Mouse (Mus musculus): ENCODE data around the gene Gnas.

Gnas gene

DNA sequence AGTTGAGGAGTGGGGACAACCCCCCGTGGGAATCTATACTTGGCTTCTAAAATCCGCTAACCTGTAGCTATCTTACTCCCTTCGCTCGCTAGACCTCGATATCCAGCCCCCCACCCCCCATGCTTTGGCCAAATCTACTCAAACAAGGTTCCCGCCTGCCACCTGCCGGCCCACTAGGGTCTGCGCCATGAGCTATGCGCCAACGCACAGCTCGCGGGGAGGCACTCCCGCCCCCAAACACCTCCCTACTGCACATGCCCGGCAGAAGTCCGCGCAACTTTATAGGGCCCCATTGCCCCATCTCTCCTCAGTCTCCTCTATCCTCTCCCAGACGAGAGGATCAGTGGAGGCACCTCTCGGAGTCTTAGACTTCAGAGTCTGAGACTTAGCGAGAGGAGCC lies at the start of gene Gnas:
Gene Gnas (plus strand): TSS at position 310 of the 400 bp plus-strand sequence.
- in situ Hi-C loops (cut with MboI, MseI), result loop anchor here (10.0 kb wide), 1 partner anchor 699 kb away; no protein-coding TSS in a partner anchor

DNA sequence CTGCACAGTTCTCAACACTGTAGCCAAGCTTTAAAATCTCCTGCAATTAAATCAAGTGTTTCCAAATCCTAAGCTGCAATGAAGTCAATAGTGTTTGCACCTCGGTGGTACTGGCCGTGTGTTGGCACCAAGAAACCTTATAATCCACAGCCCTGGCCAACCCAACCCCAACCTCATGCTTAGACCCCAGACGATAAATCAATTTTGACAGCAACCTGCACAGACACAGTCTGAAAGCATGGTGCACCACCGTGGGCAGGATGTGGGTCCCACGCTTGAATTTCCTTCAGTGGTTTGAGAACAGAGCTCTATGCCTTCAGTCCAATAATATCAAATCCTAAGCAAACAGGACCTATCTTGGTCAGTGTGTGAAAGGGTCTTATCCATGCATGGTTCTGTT lies 41.7 kb upstream of the Gnas start:
- in situ Hi-C loops (cut with MboI, MseI), result loop anchor here (25.0 kb wide), 1 partner anchor 1930 kb away; no protein-coding TSS in a partner anchor

- in situ Hi-C loops (cut with MboI, MseI), result no loop called here
Measured at GRCm38 (mm10) chr2:174251963-174252362, 32.2 kb upstream of the Gnas start.

- in situ Hi-C loops (cut with MboI, MseI), result no loop called here
Measured at GRCm38 (mm10) chr2:174257312-174257711, 26.8 kb upstream of the Gnas start.

DNA sequence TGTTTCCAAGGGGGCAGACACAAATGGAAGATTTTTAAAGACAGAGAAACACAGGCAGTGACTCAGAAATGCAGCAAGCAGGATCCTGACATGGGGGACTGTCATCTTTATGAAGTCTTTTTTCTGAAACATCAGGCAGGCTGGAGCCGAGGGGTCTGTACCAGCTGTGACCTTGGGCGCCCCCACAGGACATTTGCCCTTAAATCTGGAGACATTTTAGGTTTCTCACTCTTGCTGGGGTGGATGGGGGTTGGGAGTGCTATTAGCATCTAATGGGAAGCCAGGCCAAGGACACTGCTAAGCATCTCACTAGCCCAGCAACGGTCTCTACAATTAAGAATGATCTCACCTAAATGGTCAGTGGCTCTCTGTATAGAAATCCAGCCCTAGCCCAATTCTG lies 24.1 kb upstream of the Gnas start:
- in situ Hi-C loops (cut with MboI, MseI), result no loop called here

GRCm38 (mm10) chr2:174260908-174261800 lies 23.0 kb upstream of the Gnas start:
- in situ Hi-C loops (cut with MboI, MseI), result no loop called here

GRCm38 (mm10) chr2:174261801-174262200 lies 22.3 kb upstream of the Gnas start:
- in situ Hi-C loops (cut with MboI, MseI), result no loop called here

GRCm38 (mm10) chr2:174263110-174263815 lies 20.9 kb upstream of the Gnas start:
- in situ Hi-C loops (cut with MboI, MseI), result no loop called here

- in situ Hi-C loops (cut with MboI, MseI), result no loop called here
Measured at GRCm38 (mm10) chr2:174264248-174264647, 19.9 kb upstream of the Gnas start.

- in situ Hi-C loops (cut with MboI, MseI), result no loop called here
Measured at GRCm38 (mm10) chr2:174270416-174270815, 13.7 kb upstream of the Gnas start.

DNA sequence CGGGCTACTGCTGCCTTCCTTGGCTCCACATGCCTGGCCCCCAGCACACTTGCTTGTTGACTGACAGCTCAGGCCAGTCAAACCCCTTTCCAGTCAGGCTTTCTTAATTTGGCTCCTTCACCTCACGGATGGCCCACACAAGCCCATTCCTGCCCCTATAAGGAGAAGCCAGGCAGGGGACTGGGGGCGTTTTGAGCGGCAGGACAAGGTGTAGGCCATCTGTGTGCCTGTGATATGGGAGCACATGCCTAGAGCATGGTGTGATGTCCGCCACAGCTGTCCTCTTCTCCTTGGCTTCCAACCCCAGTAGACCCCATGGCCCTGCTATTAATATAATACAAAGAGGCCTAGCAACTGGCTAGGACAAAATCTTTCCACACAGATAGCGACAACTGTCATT lies 12.7 kb upstream of the Gnas start:
- in situ Hi-C loops (cut with MboI, MseI), result no loop called here

DNA sequence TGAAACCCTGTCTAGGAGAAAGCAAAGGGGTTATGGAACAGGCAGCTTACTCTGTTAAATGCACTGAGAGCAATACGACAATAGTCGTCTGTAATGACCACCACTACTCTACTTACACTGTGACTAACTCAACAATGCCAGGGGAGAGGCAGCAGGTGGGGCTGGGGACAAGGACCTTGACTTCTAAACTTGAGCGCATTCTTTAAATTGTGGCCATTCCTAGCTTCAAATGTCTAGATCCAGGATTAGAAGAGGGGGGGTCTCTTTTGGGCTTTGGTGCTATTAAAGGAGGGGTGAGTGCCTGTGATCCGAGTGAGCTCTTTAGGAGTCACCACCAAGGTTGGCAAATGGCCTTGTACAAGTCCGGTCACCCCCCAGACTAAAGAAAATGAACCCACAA lies 11.0 kb upstream of the Gnas start:
- in situ Hi-C loops (cut with MboI, MseI), result no loop called here

GRCm38 (mm10) chr2:174273961-174274360 lies 10.2 kb upstream of the Gnas start:
- in situ Hi-C loops (cut with MboI, MseI), result no loop called here

DNA sequence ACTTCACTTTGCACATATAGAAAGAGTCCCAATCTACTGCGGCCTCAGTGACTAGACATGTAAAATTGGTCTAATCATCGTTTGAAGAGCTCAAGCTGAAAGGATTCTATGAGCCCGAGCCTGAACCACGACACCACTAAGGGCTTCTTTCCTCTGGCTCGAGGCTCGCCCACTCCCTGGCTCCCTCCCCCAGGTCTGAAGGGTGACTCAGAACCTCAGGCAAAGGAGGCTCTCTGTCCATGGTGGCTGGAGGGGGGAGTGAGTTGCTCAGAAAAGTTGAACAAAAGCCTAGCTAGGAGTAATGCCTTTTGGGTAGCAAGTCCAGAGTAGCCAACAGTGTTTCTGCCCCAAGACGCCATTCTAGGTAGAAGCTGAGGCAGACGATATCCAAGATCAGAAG lies 4.3 kb upstream of the Gnas start:
- in situ Hi-C loops (cut with MboI, MseI), result loop anchor here (10.0 kb wide), 1 partner anchor 695 kb away; no protein-coding TSS in a partner anchor

GRCm38 (mm10) chr2:174283341-174283740 lies 779 bp upstream of the Gnas start:
- in situ Hi-C loops (cut with MboI, MseI), result loop anchor here (10.0 kb wide), 1 partner anchor 699 kb away; no protein-coding TSS in a partner anchor

DNA sequence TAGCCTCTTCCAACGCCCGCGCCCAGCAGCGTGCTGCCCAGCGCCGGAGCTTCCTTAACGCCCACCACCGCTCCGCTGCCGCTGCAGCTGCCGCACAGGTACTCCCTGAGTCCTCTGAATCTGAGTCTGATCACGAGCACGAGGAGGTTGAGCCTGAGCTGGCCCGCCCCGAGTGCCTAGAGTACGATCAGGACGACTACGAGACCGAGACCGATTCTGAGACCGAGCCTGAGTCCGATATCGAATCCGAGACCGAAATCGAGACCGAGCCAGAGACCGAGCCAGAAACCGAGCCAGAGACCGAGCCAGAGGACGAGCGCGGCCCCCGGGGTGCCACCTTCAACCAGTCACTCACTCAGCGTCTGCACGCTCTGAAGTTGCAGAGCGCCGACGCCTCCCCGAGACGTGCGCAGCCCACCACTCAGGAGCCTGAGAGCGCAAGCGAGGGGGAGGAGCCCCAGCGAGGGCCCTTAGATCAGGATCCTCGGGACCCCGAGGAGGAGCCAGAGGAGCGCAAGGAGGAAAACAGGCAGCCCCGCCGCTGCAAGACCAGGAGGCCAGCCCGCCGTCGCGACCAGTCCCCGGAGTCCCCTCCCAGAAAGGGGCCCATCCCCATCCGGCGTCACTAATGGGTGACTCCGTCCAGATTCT lies 812 bp downstream of the Gnas start:
- in situ Hi-C loops (cut with MboI, MseI), result loop anchor here (10.0 kb wide), 1 partner anchor 700 kb away; no protein-coding TSS in a partner anchor

- in situ Hi-C loops (cut with MboI, MseI), result loop anchor here (10.0 kb wide), 1 partner anchor 701 kb away; no protein-coding TSS in a partner anchor
Measured at GRCm38 (mm10) chr2:174285921-174286470, 1.9 kb downstream of the Gnas start.

GRCm38 (mm10) chr2:174287921-174288320 lies 3.8 kb downstream of the Gnas start:
- in situ Hi-C loops (cut with MboI, MseI), result loop anchor here (10.0 kb wide), 1 partner anchor 703 kb away; no protein-coding TSS in a partner anchor

- in situ Hi-C loops (cut with MboI, MseI), result loop anchor here (10.0 kb wide), 1 partner anchor 704 kb away; no protein-coding TSS in a partner anchor
Measured at GRCm38 (mm10) chr2:174288673-174289430, 4.7 kb downstream of the Gnas start.

DNA sequence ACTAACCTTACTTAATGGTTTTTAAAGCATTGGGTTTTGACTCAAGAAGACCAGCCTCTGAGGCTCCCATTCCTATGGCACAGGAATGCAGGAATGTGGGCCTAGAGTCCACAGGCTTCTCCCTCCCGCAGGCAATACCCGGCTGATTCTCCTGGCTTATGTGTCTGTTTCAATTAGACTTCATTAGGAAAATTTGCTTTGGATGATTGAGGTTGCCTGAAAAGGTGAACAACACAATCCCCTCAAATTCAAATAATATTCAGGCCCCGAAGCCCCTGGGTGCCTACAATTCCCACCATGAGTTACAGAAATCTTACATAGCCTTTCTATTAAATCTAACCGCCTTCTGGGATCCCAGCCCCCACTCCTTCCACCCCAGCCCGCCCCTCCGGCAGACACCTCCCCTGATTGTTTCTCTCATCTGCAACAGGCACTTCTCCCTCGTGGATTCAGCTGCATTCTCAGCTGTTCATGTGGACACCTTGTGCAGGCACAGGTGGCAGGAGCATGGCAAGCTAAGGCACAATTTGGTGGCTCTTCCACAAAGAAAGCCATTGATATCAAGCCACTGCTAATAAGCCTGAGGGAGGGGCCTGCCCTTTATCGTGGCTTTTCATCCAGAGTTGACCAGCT lies 7.0 kb downstream of the Gnas start:
- in situ Hi-C loops (cut with MboI, MseI), result no loop called here
